Mouse (Mus musculus) kidney, embryonic 16.5 days (tissue): ENCODE measurements around the gene Dnaaf1. TPM values are rescaled to one million over a fixed set of nuclear protein-coding genes. Genes with fewer than 3 reads are reported as not detected.

Experiments
- ATAC-seq: fragments of 200-750 bp; cut with Nextera tagmentation; 2 replicates; pipeline ENCODE4 v1.8.0; 2017; ENCODE audit warnings: moderate TSS enrichment; ENCODE audit not compliant: low FRiP score, low TSS enrichment
- H3K27ac ChIP-seq: fragments of 300-500 bp; sonication (generic); 2 replicates; pipeline ENCODE4 v1.5.1; 2014; ENCODE audit warnings: low read length
- H3K27me3 ChIP-seq: fragments of 300-500 bp; sonication (generic); 2 replicates; pipeline ENCODE4 v1.6.1; 2014; ENCODE audit warnings: low read length, control low read depth, mixed read lengths; ENCODE audit not compliant: insufficient read depth
- H3K36me3 ChIP-seq: fragments of 300-500 bp; sonication (generic); 2 replicates; pipeline ENCODE4 v1.6.1; 2014; ENCODE audit warnings: low read length, control low read depth, mixed read lengths; ENCODE audit not compliant: insufficient read depth
- H3K4me1 ChIP-seq: fragments of 300-500 bp; sonication (generic); 2 replicates; pipeline ENCODE4 v1.6.1; 2014; ENCODE audit warnings: low read length, control low read depth, mixed read lengths; ENCODE audit not compliant: insufficient read depth
- H3K4me2 ChIP-seq: fragments of 300-500 bp; sonication (generic); replicated peaks from 2 replicates; pipeline ENCODE4 v1.6.1; 2014; ENCODE audit warnings: low read depth, low read length
- H3K4me3 ChIP-seq: fragments of 300-500 bp; sonication (generic); 2 replicates; pipeline ENCODE4 v1.5.1; 2014; ENCODE audit warnings: mild to moderate bottlenecking, low read length
- H3K9ac ChIP-seq: fragments of 300-500 bp; sonication (generic); replicated peaks from 2 replicates; pipeline ENCODE4 v1.6.1; 2014; ENCODE audit warnings: low read length
- H3K9me3 ChIP-seq: fragments of 300-500 bp; sonication (generic); 2 replicates; pipeline ENCODE4 v1.6.1; 2016; ENCODE audit warnings: low read length, control low read depth
- WGBS: fragments of 180-500 bp; shearing (Covaris S2); extraction: QIAGEN DNeasy Blood & Tissue Kit; methylation state at CpG from one replicate; pipeline ENCODE4 v1.1.7; 2014; 5-methylcytosine and 5-hydroxymethylcytosine counted together
- polyA plus RNA-seq: library from polyadenylated mRNA; unstranded; fragments of >200 nt; fragmentation: Nextera tagmentation; extraction: Ambion mirVana; gene quantifications from 2 replicates; pipeline ENCODE4 v1.2.1, GENCODE M21; 2015

The Dnaaf1 gene
- polyA plus RNA-seq, 1 experiment from 2014 or later = 0.27 TPM

- Histone ChIP-seq H3K27ac (no peak overlapping the region), H3K4me1 (no peaks in the 10 kb centered on the region; the same call in 1 of the 2 replicates), H3K4me2 (no peak overlapping the region), H3K27me3 (no peaks in the 10 kb centered on the region; the same call in 1 of the 2 replicates), H3K4me3 (no peak overlapping the region), H3K36me3 (no peaks in the 10 kb centered on the region), H3K9ac (no peak overlapping the region), H3K9me3 (no peaks in the 10 kb centered on the region)
- WGBS = 89% methylated on average over 7 of the region's 7 CpGs
- ATAC-seq = no peak
Observed at GRCm38 (mm10) chr8:119627199-119627598, 52.2 kb downstream of the Dnaaf1 start.

GRCm38 (mm10) chr8:119627613-119628359, 52.8 kb downstream of the Dnaaf1 start:
- Histone ChIP-seq H3K4me3 (no peak overlapping the region), H3K9ac (no peak overlapping the region), H3K27me3 (peaks cover 4% of the 10 kb centered on the region; the same call in 1 of the 2 replicates), H3K4me2 (no peak overlapping the region), H3K9me3 (no peaks in the 10 kb centered on the region), H3K36me3 (no peaks in the 10 kb centered on the region), H3K4me1 (no peaks in the 10 kb centered on the region; the same call in 1 of the 2 replicates), H3K27ac (no peak overlapping the region)
- WGBS = 42% methylated on average over 10 of the region's 10 CpGs
- ATAC-seq = no peak

DNA sequence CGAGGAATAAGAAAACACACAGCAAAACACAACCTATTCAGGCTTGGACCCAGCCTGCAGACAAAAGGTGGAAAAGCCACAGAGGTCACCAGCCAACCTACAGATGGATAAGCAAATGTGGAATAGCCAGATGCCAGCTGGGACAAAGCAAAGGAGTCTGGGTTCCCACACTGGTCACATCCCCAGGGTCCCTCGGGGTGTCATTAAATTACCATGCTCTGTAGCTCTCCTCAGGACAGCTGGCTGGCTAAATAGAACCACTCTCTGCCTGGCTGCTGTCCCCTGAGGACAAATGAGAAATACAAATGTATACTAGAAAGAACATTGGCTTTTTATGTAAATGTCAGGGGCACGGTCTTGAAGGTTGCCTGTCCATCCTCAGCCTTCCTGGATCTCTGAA, 55.8 kb downstream of the Dnaaf1 start:
- no peak overlapping the region for H3K4me3 ChIP-seq
- no peaks in the 10 kb centered on the region for H3K36me3 ChIP-seq
- no peak for ATAC-seq
- WGBS = 30% methylated on average over 3 of the region's 3 CpGs
- no peak overlapping the region for H3K27ac ChIP-seq
- H3K27me3 ChIP-seq = peaks cover 16% of the 10 kb centered on the region
- no peak overlapping the region for H3K4me2 ChIP-seq
- H3K9me3 ChIP-seq = no peaks in the 10 kb centered on the region
- H3K9ac ChIP-seq = 0 out of 2 replicates have a peak overlapping the region, but pooled peaks have one; percentile 12
- H3K4me1 ChIP-seq = peaks cover 18% of the 10 kb centered on the region

- Histone ChIP-seq H3K36me3 (no peaks in the 10 kb centered on the region), H3K4me1 (peaks cover 23% of the 10 kb centered on the region), H3K27me3 (peaks cover 16% of the 10 kb centered on the region), H3K9ac (no peak overlapping the region), H3K4me3 (no peak overlapping the region), H3K27ac (no peak overlapping the region), H3K4me2 (no peak overlapping the region), H3K9me3 (no peaks in the 10 kb centered on the region)
- ATAC-seq = no peak
- 85% methylated on average over 9 of the region's 9 CpGs for WGBS
Observed at GRCm38 (mm10) chr8:119632246-119632645, 57.2 kb downstream of the Dnaaf1 start.

DNA sequence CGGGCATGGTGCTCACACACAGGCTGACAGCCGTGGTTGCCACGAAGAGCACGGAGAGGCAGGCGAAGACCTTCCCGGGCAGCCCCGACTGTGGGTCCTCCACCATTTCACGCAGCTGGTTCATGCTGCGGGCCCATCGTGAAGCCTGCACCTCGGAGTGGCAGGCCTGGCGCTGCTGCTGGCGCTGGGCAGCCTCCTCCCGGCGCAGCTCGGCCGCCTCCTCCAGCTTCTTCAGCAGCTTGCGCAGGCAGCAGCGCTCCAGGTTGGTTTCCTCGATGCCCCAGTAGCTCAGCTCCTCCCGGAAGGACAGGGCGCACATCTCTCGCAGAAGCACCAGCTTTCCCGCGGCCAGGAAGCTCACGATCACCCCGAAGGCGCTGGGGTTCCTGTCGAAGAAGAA, 57.9 kb downstream of the Dnaaf1 start:
- Histone ChIP-seq H3K9ac (no peak overlapping the region), H3K9me3 (no peaks in the 10 kb centered on the region), H3K4me3 (no peak overlapping the region), H3K27ac (no peak overlapping the region), H3K27me3 (peaks cover 16% of the 10 kb centered on the region), H3K4me2 (no peak overlapping the region), H3K4me1 (peaks cover 23% of the 10 kb centered on the region), H3K36me3 (no peaks in the 10 kb centered on the region)
- no peak for ATAC-seq
- 57% methylated on average over 29 of the region's 29 CpGs for WGBS

DNA sequence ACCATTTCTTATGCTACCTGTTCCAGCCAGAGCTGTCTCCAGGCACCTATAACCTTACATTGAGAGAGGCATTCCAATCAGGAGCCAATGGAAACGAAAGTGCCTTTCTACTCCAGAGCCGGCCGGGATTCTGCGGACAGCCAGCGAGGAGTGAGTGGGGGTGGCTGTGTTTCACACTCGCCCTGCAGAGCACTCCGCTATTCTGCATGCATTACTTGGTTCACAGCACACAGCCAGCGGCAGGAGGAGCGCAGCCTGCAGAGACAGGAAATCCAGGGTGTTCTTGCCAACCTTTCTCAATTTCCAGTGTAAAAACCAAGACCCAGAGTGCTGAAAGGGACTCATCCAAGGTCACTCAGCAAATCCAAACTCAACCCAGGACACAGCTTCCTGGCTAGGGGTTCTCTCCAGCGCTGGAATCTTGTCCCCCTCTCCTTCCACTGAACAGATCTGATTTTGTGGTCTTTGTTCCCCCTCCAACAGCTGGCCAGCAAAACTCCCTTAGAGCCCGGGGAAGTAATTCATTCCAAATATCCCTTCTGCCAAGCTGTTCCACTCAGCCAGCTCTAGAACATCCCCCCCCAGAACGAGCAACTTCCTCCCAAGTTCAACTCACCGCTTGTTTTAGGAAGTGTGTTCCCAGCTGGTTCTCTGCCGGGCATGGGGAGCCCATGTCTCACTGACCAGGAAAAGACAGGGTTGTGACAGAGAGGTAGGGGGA, 59.7 kb downstream of the Dnaaf1 start:
- peaks cover 16% of the 10 kb centered on the region for H3K27me3 ChIP-seq
- ATAC-seq = 0 out of 2 replicates have a peak, but pooled peaks have one; percentile 55
- H3K4me3 ChIP-seq = no peak overlapping the region
- no peaks in the 10 kb centered on the region for H3K36me3 ChIP-seq
- WGBS = 17% methylated on average over 14 of the region's 14 CpGs
- no peaks in the 10 kb centered on the region for H3K9me3 ChIP-seq
- peak overlapping the region; percentile 16; the same call in 1 of the 2 replicates for H3K4me2 ChIP-seq
- no peak overlapping the region for H3K27ac ChIP-seq
- H3K9ac ChIP-seq = no peak overlapping the region
- peaks cover 23% of the 10 kb centered on the region for H3K4me1 ChIP-seq

- no peak within 1 kb of the TSS for H3K4me3 ChIP-seq
- H3K4me2 ChIP-seq = peak within 1 kb of the TSS; percentile 16; the same call in 1 of the 2 replicates
- H3K9me3 ChIP-seq = no peaks in the 10 kb centered on the region
- no peak within 1 kb of the TSS for H3K27ac ChIP-seq
- no peak within 1 kb of the TSS for H3K9ac ChIP-seq
- no peaks in the 10 kb centered on the region for H3K36me3 ChIP-seq
- ATAC-seq = peak; percentile 40; the same call in 1 of the 2 replicates
- peaks cover 16% of the 10 kb centered on the region for H3K27me3 ChIP-seq
- WGBS = 31% methylated on average over 6 of the region's 6 CpGs
- peaks cover 23% of the 10 kb centered on the region for H3K4me1 ChIP-seq
Observed at GRCm38 (mm10) chr8:119635378-119635777, 60.3 kb downstream of the Dnaaf1 start, which contains the start of gene Kcng4. Gene Kcng4 (minus strand): TSS chr8:119635680.

DNA sequence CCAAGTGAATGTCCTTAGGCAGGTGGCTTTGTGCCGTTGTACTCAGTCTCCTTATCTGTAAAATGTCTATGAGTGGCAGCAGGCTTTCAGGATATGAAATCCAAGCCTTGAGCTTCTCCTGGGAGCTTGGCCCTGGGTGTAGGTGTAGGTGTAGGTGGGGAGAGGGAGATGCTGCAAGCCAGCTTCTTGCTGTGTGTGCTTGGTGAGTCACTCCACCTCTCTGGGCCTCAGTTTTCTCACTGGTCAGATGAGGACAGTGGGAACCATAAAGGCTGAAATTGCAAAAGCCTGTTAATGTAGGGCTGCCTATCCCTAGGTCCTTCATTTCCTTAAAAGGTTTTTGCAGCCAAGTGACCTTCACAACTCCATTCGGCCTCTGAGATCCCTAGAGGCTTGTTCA, 60.9 kb downstream of the Dnaaf1 start:
- Histone ChIP-seq H3K27ac (no peak overlapping the region), H3K4me3 (no peak overlapping the region), H3K36me3 (no peaks in the 10 kb centered on the region), H3K4me2 (no peak overlapping the region), H3K27me3 (peaks cover 16% of the 10 kb centered on the region), H3K4me1 (peaks cover 23% of the 10 kb centered on the region), H3K9me3 (no peaks in the 10 kb centered on the region), H3K9ac (no peak overlapping the region)
- 70% methylated on average over 2 of the region's 2 CpGs for WGBS
- no peak for ATAC-seq

DNA sequence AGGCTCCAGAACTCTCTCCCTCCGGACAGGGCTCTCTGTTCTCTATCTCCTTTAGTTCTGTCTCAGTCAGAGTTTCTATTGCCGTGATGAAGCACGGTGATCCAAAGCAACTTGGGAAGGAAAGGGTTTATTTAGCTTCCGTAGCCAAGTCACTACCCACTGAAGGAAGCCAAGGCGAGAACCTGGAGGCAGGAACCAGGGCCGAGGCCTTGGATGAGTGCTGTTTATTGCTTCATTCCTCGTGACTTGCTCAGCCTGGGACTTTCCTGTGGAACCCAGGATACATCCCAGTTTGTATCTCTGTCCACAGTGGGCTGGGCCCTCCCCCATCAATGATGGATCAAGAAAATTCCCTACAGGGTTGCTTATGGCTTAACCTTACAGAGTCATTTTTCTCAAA, 61.7 kb downstream of the Dnaaf1 start:
- Histone ChIP-seq H3K4me2 (no peak overlapping the region), H3K9me3 (no peaks in the 10 kb centered on the region), H3K4me1 (peaks cover 23% of the 10 kb centered on the region), H3K27ac (no peak overlapping the region), H3K36me3 (no peaks in the 10 kb centered on the region), H3K9ac (no peak overlapping the region), H3K27me3 (peaks cover 16% of the 10 kb centered on the region), H3K4me3 (no peak overlapping the region)
- 52% methylated on average over 7 of the region's 7 CpGs for WGBS
- ATAC-seq = no peak

GRCm38 (mm10) chr8:119637381-119637780, 62.3 kb downstream of the Dnaaf1 start:
- Histone ChIP-seq H3K27me3 (peaks cover 16% of the 10 kb centered on the region), H3K4me3 (no peak overlapping the region), H3K4me1 (peaks cover 23% of the 10 kb centered on the region), H3K9ac (no peak overlapping the region), H3K9me3 (no peaks in the 10 kb centered on the region), H3K4me2 (no peak overlapping the region), H3K36me3 (no peaks in the 10 kb centered on the region), H3K27ac (no peak overlapping the region)
- ATAC-seq = no peak
- 81% methylated on average over 4 of the region's 4 CpGs for whole genome bisulfite sequencing
